Mouse (Mus musculus) inflammation-experienced regulatory T-cells, adult 6 months (primary cell): ENCODE measurements around the gene Ubqln4. TPM values are rescaled to one million over a fixed set of nuclear protein-coding genes. Genes with fewer than 3 reads are reported as not detected.
A peak's percentile ranks its signal among the peaks of the same experiment; 100 is the strongest.
"Not testable (repeated sequence)": the region's sequence is repeated elsewhere in the genome, so short reads cannot be mapped to it uniquely, and the experiment has no call there.

Source experiments
- ATAC-seq: one replicate; pipeline ENCODE4 v1.8.0; 2017
- polyA plus RNA-seq, 3 experiments: library from polyadenylated mRNA; unstranded; fragments of 100-300 nt; shearing (Covaris generic); gene quantifications; one replicate each; pipeline ENCODE4 v1.2.1; 2017

The Ubqln4 gene
- polyA plus RNA-seq, 3 experiments from 2014 or later: 9.8 to 15.5 (median 12.1) TPM

GRCm38 (mm10) chr3:88568615-88569014, 15.1 kb downstream of the Ubqln4 start:
- ATAC-seq: no peak

GRCm38 (mm10) chr3:88569093-88569492, 15.5 kb downstream of the Ubqln4 start:
- no peak for ATAC-seq

GRCm38 (mm10) chr3:88569694-88570093, 16.1 kb downstream of the Ubqln4 start:
- no peak for ATAC-seq

- no peak for ATAC-seq
Measured at GRCm38 (mm10) chr3:88570341-88570740, 16.8 kb downstream of the Ubqln4 start.

- no peak for ATAC-seq
Measured at GRCm38 (mm10) chr3:88571856-88572255, 18.3 kb downstream of the Ubqln4 start.

- no peak for ATAC-seq
Measured at GRCm38 (mm10) chr3:88572835-88573234, 19.3 kb downstream of the Ubqln4 start.

- ATAC-seq: no peak
Measured at GRCm38 (mm10) chr3:88573810-88574209, 20.3 kb downstream of the Ubqln4 start.

- no peak for ATAC-seq
Measured at GRCm38 (mm10) chr3:88575540-88575939, 22.0 kb downstream of the Ubqln4 start, which contains the start of gene Ssr2. Gene Ssr2 (plus strand): TSS chr3:88575876.

- ATAC-seq: not testable (repeated sequence)
Measured at GRCm38 (mm10) chr3:88577846-88578245, 24.3 kb downstream of the Ubqln4 start.

- no peak for ATAC-seq
Measured at GRCm38 (mm10) chr3:88578498-88579424, 25.2 kb downstream of the Ubqln4 start.

- ATAC-seq: peak; percentile 93
Measured at GRCm38 (mm10) chr3:88579454-88580117, 26.0 kb downstream of the Ubqln4 start.

- no peak for ATAC-seq
Measured at GRCm38 (mm10) chr3:88585769-88586168, 32.2 kb downstream of the Ubqln4 start.

GRCm38 (mm10) chr3:88586640-88587039, 33.1 kb downstream of the Ubqln4 start:
- ATAC-seq: no peak

GRCm38 (mm10) chr3:88590246-88590645, 36.7 kb downstream of the Ubqln4 start:
- ATAC-seq: no peak

GRCm38 (mm10) chr3:88591044-88591443, 37.5 kb downstream of the Ubqln4 start:
- ATAC-seq: no peak

- peak; percentile 81 for ATAC-seq
Measured at GRCm38 (mm10) chr3:88591950-88592731, 38.6 kb downstream of the Ubqln4 start.

GRCm38 (mm10) chr3:88592942-88593576, 39.5 kb downstream of the Ubqln4 start:
- ATAC-seq: peak; percentile 55

GRCm38 (mm10) chr3:88593893-88594580, 40.5 kb downstream of the Ubqln4 start:
- ATAC-seq: no peak

GRCm38 (mm10) chr3:88596547-88596946, 43.0 kb downstream of the Ubqln4 start:
- not testable (repeated sequence) for ATAC-seq

GRCm38 (mm10) chr3:88602466-88602865, 48.9 kb downstream of the Ubqln4 start:
- ATAC-seq: no peak

- ATAC-seq: peak; percentile 58
Measured at GRCm38 (mm10) chr3:88603714-88604161, 50.2 kb downstream of the Ubqln4 start.

- ATAC-seq: no peak
Measured at GRCm38 (mm10) chr3:88604863-88605262, 51.3 kb downstream of the Ubqln4 start.
